Mouse (Mus musculus): ENCODE data around the gene Trip10.

DNA sequence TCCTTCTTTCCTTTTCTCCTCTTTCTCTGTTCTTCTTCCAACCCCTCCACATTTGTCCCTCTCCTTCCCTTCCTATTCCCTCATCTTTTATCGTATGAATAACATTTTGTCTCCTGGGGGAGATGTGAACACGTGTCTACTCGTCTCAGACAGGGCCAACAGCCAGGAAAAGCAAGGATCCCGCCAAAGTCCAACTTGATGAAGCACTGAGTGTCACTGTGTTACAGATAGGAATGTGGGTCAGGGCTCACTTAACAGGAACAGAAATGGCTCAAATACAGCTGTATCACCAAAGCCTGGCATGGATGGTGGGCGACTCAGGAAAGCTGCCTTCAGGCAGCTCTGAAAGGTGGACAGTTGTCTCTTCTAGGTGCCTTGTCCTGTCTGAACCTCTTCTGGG is 40.0 kb downstream of the Trip10 start:
- TF ChIP-seq GATA1 (IDR thresholded peaks at IDR 0.05; ENCODE audit: low read length) (no peak), TAL1 (IDR thresholded peaks at IDR 0.05; ENCODE audit: low read length) (no peak)

Measured in erythroblast, embryonic 14.5 days (primary cell).